Mouse (Mus musculus): ENCODE results near the gene Capn2.

Capn2 gene

DNA sequence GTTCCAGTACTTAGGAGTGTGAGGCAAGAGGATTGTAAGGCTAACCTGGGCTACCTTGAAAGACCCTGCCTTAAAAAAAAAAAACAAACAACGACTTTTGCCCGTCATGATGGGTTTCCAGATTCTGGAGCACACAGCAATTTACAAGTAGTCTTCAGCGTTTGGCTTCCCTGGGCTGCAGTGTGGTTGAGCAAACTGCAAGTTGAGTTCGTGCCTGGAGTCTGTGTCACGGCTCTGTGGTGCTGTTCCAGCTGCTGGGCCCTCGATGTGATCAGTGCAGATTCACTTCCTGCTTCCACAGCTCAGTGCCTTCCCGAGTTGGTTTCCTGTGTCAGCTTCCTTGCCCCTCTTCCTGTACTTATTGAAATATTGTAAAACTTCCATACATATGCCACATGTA, 56.1 kb downstream of the Capn2 start:
- DNase-seq (ENCODE audit: low read depth, low spot score) = no peak

DNA sequence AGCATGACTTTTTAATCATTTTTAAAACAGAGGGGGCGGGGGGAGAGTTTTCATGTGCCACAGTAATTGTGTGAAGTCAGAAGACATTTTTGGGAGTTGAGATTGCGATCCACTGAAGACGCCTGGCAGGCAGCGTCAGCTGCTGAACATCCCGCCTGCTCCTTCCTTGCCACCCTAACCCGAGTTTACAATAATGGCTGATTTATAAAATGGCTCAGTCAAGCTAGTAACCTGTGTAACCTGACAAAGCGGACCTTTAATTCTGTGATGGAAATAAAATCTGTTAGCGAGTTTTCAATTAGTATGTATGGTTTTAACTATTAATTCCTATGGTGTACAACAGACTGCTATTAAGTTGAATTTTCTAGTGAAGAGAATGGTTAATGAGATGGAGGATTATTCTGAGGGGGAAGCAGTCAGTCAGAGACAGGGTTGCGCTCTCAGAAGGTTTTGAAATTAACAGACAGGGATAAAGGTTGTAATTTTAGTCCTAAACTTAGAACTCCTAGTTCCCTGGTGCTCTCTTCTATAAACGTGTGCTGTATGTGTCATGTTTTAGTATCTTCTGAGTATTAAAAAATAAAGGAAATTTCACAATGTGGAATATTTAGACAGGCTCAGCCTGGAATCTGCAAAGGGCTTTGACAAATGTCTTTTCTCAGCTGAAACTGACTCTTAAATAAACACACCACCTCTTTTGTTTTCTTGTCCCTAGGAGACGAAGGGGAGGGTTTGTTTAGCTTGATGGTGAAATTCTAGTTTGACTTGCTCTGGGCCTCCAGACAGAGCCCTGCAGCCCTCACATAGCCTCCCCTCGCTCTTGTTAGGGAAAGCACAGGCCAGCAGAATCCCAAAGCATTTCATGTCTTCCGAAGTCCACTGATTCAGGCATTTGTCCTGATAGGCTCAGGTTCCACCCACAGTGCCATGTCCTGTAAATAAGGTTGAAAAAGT, 56.8 kb downstream of the Capn2 start:
- DNase-seq (ENCODE audit: low read depth, low spot score) = no peak

GRCm38 (mm10) chr1:182459436-182459835, 58.0 kb downstream of the Capn2 start:
- no peak for DNase-seq (ENCODE audit: low read depth, low spot score)

DNA sequence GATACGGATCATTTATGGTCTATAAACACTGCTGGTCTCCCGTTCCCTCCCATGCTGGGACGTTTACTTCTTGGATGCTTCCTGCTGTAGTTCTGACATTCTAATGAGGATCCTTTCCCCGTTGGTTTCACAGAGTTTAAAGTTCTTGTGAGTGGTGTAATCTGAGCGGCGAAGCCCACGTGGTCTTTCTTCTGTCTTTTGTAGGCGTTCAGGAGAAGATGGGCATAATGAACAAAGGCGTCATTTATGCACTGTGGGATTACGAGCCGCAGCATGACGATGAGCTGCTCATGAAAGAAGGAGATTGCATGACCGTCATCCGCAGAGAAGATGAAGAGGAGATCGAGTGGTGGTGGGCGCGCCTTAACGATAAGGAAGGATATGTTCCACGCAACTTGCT, 58.9 kb downstream of the Capn2 start:
- no peak for DNase-seq (ENCODE audit: low read depth, low spot score)

DNA sequence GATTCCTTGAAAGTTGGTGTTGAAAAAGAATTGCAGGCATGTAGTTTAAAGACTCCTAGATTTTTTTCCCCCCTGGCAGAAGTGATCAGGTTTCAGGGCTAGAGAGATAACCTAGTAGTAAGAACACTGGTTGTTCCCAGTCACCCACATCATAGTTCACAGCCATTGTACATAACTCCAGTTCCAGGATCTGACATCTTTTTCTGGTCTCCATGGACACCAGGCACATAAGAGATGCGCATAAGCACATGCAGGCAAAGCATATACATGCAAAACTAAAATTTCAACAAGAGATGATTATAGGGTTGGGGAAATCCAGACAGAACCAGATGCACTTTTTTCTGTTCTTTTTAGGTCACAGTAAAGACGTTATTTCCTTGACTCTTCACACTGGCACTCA, 62.3 kb downstream of the Capn2 start:
- no peak for DNase-seq (ENCODE audit: low read depth, low spot score)

- no peak for DNase-seq (ENCODE audit: low read depth, low spot score)
Measured at GRCm38 (mm10) chr1:182452473-182452872, 64.9 kb downstream of the Capn2 start.

GRCm38 (mm10) chr1:182448276-182449035, 69.0 kb downstream of the Capn2 start:
- no peak for DNase-seq (ENCODE audit: low read depth, low spot score)

DNA sequence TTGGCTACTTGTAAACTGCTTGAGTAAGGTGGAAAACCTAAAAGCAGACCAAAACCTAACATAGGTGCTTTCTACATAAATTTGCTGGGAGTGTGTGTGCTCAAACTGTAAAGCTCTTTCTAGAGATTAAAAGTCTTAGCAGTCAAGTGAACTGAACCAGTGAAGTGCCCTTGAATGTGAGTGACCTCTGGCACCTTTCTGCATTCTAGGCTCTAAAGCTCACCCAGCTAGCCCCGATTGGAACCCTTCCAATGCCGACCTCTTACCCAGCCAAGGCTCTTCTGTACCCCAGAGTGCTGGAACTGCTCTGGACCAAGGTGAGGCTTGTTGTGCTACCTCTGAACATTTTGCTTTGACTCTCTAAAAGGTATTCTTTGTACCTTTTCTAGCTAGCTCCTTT, 73.3 kb downstream of the Capn2 start:
- DNase-seq (ENCODE audit: low read depth, low spot score) = no peak

- DNase-seq (ENCODE audit: low read depth, low spot score) = no peak
Measured at GRCm38 (mm10) chr1:182441791-182442473, 75.5 kb downstream of the Capn2 start.

DNA sequence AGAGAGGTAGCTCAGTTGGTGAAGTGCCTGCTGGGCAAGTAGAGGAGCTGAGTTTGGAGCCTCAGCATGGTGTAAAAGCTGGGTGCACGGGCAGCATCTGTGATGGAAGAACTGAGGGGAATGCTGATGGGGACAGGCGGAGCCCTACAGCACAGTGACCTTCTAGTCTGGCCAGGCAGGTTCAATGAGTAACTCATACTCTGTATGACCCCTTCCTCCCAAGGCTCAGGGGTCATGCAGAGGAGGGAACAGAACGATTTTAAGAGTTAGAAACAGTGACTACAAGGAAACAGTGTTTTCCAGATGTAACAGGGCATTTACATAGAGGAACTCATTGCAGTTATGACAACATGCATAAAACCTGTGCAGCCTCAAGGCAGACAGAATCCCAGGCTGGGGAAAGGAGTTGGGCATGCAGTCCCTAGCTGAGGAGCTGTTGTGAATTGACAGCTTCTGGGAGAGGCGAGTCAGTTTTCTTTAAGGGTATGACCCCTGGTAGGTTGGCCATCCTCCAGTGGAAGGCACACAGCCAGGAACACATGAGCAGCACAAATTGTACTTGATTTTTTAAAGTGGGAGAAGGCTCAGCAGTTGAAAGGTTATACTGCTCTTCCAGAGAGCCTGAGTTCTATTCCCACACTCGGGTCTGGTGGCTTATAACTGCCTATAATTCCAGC, 77.7 kb downstream of the Capn2 start:
- peak; percentile 79 for DNase-seq (ENCODE audit: low read depth, low spot score)

DNA sequence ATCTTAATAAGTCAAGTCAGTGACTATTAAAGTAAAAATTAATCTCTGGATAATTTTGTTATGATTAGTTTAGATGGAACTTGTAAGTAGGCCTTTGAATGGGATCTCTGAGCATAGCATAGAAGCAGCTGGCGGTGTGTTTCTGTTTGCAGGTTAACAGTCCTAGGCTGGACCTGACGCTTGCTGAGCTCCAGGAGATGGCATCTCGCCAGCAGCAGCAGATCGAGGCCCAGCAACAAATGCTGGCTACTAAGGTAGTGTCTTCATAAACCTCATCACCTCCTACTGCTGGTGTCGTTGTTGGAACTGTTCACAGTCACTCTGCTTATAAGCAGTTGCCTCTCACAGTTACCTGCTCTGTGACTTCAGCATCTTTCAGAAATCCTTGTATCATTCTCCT, 80.7 kb downstream of the Capn2 start:
- no peak for DNase-seq (ENCODE audit: low read depth, low spot score)

- DNase-seq (ENCODE audit: low read depth, low spot score) = no peak
Measured at GRCm38 (mm10) chr1:182432059-182432458, 85.3 kb downstream of the Capn2 start.

- DNase-seq (ENCODE audit: low read depth, low spot score) = no peak
Measured at GRCm38 (mm10) chr1:182430676-182431075, 86.7 kb downstream of the Capn2 start.

- DNase-seq (ENCODE audit: low read depth, low spot score) = no peak
Measured at GRCm38 (mm10) chr1:182429826-182430225, 87.6 kb downstream of the Capn2 start.

DNA sequence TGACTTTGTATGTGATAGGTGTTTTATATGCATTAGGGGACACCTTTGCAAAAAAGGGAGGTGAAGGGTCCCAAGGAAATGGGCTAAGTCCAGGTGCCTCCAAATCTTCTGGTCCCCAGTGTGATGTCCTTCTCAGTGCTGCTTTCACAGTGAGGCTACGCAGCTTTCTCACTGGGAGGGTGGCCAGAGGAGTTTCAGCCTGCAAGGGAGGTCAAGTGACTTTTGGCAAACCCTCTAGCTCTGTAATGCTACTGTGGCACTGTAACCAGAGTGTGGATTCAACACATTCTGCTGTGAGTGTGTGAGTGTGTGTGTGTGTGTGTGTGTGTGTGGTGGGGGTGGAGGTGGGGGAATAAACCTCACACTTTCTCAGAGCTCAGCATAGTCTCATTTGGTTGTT, 90.0 kb downstream of the Capn2 start:
- DNase-seq (ENCODE audit: low read depth, low spot score) = no peak

- DNase-seq (ENCODE audit: low read depth, low spot score) = no peak
Measured at GRCm38 (mm10) chr1:182426444-182426843, 91.0 kb downstream of the Capn2 start.

- no peak for DNase-seq (ENCODE audit: low read depth, low spot score)
Measured at GRCm38 (mm10) chr1:182425176-182425575, 92.2 kb downstream of the Capn2 start.

DNA sequence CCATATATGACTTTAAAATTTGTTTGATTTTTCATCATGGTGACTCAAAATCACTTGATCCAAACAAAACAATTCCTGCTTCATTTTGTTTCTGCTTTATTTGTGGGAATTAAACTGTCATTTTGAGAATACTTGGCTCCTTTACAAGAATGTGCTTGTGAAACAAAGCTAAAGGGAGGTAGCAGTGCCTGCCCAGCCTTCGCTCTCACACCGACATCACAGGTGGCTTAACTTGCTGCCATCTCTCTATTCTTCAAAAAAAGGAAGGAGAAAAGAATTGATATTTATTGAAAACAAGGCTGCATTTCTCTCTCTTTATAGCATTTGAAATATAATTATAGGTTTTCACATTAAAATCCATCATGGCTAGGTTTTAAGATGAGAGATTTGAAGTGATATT, 93.1 kb downstream of the Capn2 start:
- peak; percentile 25 for DNase-seq (ENCODE audit: low read depth, low spot score)

- no peak for DNase-seq (ENCODE audit: low read depth, low spot score)
Measured at GRCm38 (mm10) chr1:182419481-182419880, 97.9 kb downstream of the Capn2 start.

Data from 3T3-L1 (cell line).